Mouse (Mus musculus): ENCODE measurements around the gene Slc2a4. TPM values are rescaled to one million over a fixed set of nuclear protein-coding genes. Genes with fewer than 3 reads are reported as not detected.

The Slc2a4 gene
- polyA plus RNA-seq, 1 experiment = 6.2 TPM

GRCm38 (mm10) chr11:69974907-69975306 lies 26.9 kb upstream of the Slc2a4 start:
- H3K36me3 ChIP-seq (ENCODE audit: control insufficient read depth, insufficient read depth, low read length) = peaks cover 11% of the 10 kb centered on the region
- TF ChIP-seq CTCF (IDR thresholded peaks at IDR 0.05; ENCODE audit: extremely low read depth, insufficient read depth, insufficient read length, insufficient replicate concordance) = no peak
- no peak for TF ChIP-seq POLR2A (IDR thresholded peaks at IDR 0.05; ENCODE audit: low read depth, low read length)
- 94% methylated on average over 2 of the region's 2 CpGs for WGBS
- no peaks in the 10 kb centered on the region for H3K27me3 ChIP-seq (ENCODE audit: control insufficient read depth, insufficient read depth, low read length)
- no peak overlapping the region for H3K27ac ChIP-seq (ENCODE audit: insufficient read depth, low read length)
- H3K4me1 ChIP-seq (ENCODE audit: control insufficient read depth, insufficient read depth, insufficient read length) = peaks cover 5% of the 10 kb centered on the region; the same call in 1 of the 2 replicates
- no peak overlapping the region for H3K4me3 ChIP-seq (ENCODE audit: extremely low read depth, insufficient read depth, insufficient read length)
- no peak for DNase-seq (ENCODE audit: low read depth in 1 of 2, low spot score in 2 of 2)

GRCm38 (mm10) chr11:69970775-69971174 lies 22.8 kb upstream of the Slc2a4 start:
- TF ChIP-seq POLR2A (IDR thresholded peaks at IDR 0.05; ENCODE audit: low read depth, low read length) (no peak), CTCF (IDR thresholded peaks at IDR 0.05; ENCODE audit: extremely low read depth, insufficient read depth, insufficient read length, insufficient replicate concordance) (no peak)
- Histone ChIP-seq H3K27me3 (ENCODE audit: control insufficient read depth, insufficient read depth, low read length) (peaks cover 10% of the 10 kb centered on the region), H3K27ac (ENCODE audit: insufficient read depth, low read length) (no peak overlapping the region), H3K36me3 (ENCODE audit: control insufficient read depth, insufficient read depth, low read length) (peaks cover 11% of the 10 kb centered on the region), H3K4me1 (ENCODE audit: control insufficient read depth, insufficient read depth, insufficient read length) (peaks cover 16% of the 10 kb centered on the region), H3K4me3 (ENCODE audit: extremely low read depth, insufficient read depth, insufficient read length) (no peak overlapping the region)
- DNase-seq (ENCODE audit: low read depth in 1 of 2, low spot score in 2 of 2) = no peak
- 45% methylated on average over 3 of the region's 3 CpGs for WGBS

GRCm38 (mm10) chr11:69970222-69970621 lies 22.2 kb upstream of the Slc2a4 start:
- peaks cover 15% of the 10 kb centered on the region for H3K27me3 ChIP-seq (ENCODE audit: control insufficient read depth, insufficient read depth, low read length)
- H3K27ac ChIP-seq (ENCODE audit: insufficient read depth, low read length) = no peak overlapping the region
- no peak for DNase-seq (ENCODE audit: low read depth in 1 of 2, low spot score in 2 of 2)
- WGBS = 62% methylated on average over 6 of the region's 6 CpGs
- no peak for TF ChIP-seq POLR2A (IDR thresholded peaks at IDR 0.05; ENCODE audit: low read depth, low read length)
- H3K4me3 ChIP-seq (ENCODE audit: extremely low read depth, insufficient read depth, insufficient read length) = no peak overlapping the region
- peaks cover 19% of the 10 kb centered on the region for H3K4me1 ChIP-seq (ENCODE audit: control insufficient read depth, insufficient read depth, insufficient read length)
- H3K36me3 ChIP-seq (ENCODE audit: control insufficient read depth, insufficient read depth, low read length) = peaks cover 11% of the 10 kb centered on the region

- H3K4me3 ChIP-seq (ENCODE audit: extremely low read depth, insufficient read depth, insufficient read length) = no peak overlapping the region
- TF ChIP-seq CTCF (IDR thresholded peaks at IDR 0.05; ENCODE audit: extremely low read depth, insufficient read depth, insufficient read length, insufficient replicate concordance) = no peak
- TF ChIP-seq POLR2A (IDR thresholded peaks at IDR 0.05; ENCODE audit: low read depth, low read length) = no peak
- peaks cover 4% of the 10 kb centered on the region; the same call in 1 of the 2 replicates for H3K36me3 ChIP-seq (ENCODE audit: control insufficient read depth, insufficient read depth, low read length)
- no peak overlapping the region for H3K27ac ChIP-seq (ENCODE audit: insufficient read depth, low read length)
- H3K27me3 ChIP-seq (ENCODE audit: control insufficient read depth, insufficient read depth, low read length) = peaks cover 23% of the 10 kb centered on the region
- 86% methylated on average over 4 of the region's 4 CpGs for WGBS
- DNase-seq (ENCODE audit: low read depth in 1 of 2, low spot score in 2 of 2) = no peak
- peaks cover 19% of the 10 kb centered on the region for H3K4me1 ChIP-seq (ENCODE audit: control insufficient read depth, insufficient read depth, insufficient read length)
Observed at GRCm38 (mm10) chr11:69968793-69969192, 20.8 kb upstream of the Slc2a4 start.

GRCm38 (mm10) chr11:69966860-69967517 lies 19.0 kb upstream of the Slc2a4 start:
- Histone ChIP-seq H3K27ac (ENCODE audit: insufficient read depth, low read length) (no peak overlapping the region), H3K4me1 (ENCODE audit: control insufficient read depth, insufficient read depth, insufficient read length) (peaks cover 19% of the 10 kb centered on the region), H3K4me3 (ENCODE audit: extremely low read depth, insufficient read depth, insufficient read length) (peak overlapping the region; percentile 41; the same call in 1 of the 2 replicates), H3K36me3 (ENCODE audit: control insufficient read depth, insufficient read depth, low read length) (peaks cover 3% of the 10 kb centered on the region; the same call in 1 of the 2 replicates), H3K27me3 (ENCODE audit: control insufficient read depth, insufficient read depth, low read length) (peaks cover 23% of the 10 kb centered on the region)
- TF ChIP-seq POLR2A (IDR thresholded peaks at IDR 0.05; ENCODE audit: low read depth, low read length) = no peak
- no peak for TF ChIP-seq CTCF (IDR thresholded peaks at IDR 0.05; ENCODE audit: extremely low read depth, insufficient read depth, insufficient read length, insufficient replicate concordance)
- WGBS = 46% methylated on average over 17 of the region's 17 CpGs
- no peak for DNase-seq (ENCODE audit: low read depth in 1 of 2, low spot score in 2 of 2)

- WGBS = 5% methylated on average over 54 of the region's 59 CpGs
- H3K36me3 ChIP-seq (ENCODE audit: control insufficient read depth, insufficient read depth, low read length) = peaks cover 1% of the 10 kb centered on the region; the same call in 1 of the 2 replicates
- H3K4me3 ChIP-seq (ENCODE audit: extremely low read depth, insufficient read depth, insufficient read length) = peak overlapping the region; percentile 41; the same call in 1 of the 2 replicates
- no peak for TF ChIP-seq CTCF (IDR thresholded peaks at IDR 0.05; ENCODE audit: extremely low read depth, insufficient read depth, insufficient read length, insufficient replicate concordance)
- TF ChIP-seq POLR2A (IDR thresholded peaks at IDR 0.05; ENCODE audit: low read depth, low read length) = no peak
- peaks cover 19% of the 10 kb centered on the region for H3K4me1 ChIP-seq (ENCODE audit: control insufficient read depth, insufficient read depth, insufficient read length)
- DNase-seq (ENCODE audit: low read depth in 1 of 2, low spot score in 2 of 2) = no peak
- peaks cover 23% of the 10 kb centered on the region for H3K27me3 ChIP-seq (ENCODE audit: control insufficient read depth, insufficient read depth, low read length)
- H3K27ac ChIP-seq (ENCODE audit: insufficient read depth, low read length) = no peak overlapping the region
Observed at GRCm38 (mm10) chr11:69966006-69966859, 18.2 kb upstream of the Slc2a4 start.

All from spleen, adult 2 months (tissue).